Mouse (Mus musculus) Patski (cell line): ENCODE measurements around the gene Foxo3. TPM values are rescaled to one million over a fixed set of nuclear protein-coding genes. Genes with fewer than 3 reads are reported as not detected.

Experiments
- ATAC-seq: fragments of 100-300 bp; one replicate; pipeline ENCODE4 v1.8.0; 2021
- CTCF ChIA-PET: fragments of 350-600 bp; sonication (Branson Sonifier 250); formaldehyde crosslinking; loops from one replicate; lab custom pipeline; 2022; ENCODE audit warnings: inconsistent platforms; lab: Charles Lee
- POLR2A ChIA-PET: fragments of 350-600 bp; sonication (Branson Sonifier 250); formaldehyde crosslinking; loops from one replicate; lab custom pipeline; 2022; ENCODE audit warnings: antibody characterized with exemption, inconsistent platforms; lab: Charles Lee
- DNase-seq: peaks from one replicate; pipeline ENCODE4 v3.0.0-alpha.2; 2011; ENCODE audit warnings: low read depth, low spot score
- H3K27me3 ChIP-seq: fragments of 371-371 bp; one replicate; pipeline ENCODE4 v1.5.1; 2021
- CTCF ChIP-seq: fragments of 100-300 bp; IDR thresholded peaks from one replicate; pipeline ENCODE4 v1.5.1; 2021
- in situ Hi-C: fragments of 300-500 bp; cut with MboI; formaldehyde crosslinking; loops from 3 replicates; pipeline ENCODE4 v1.11.1; 2018; ENCODE audit warnings: low pct_unique_long_range_greater_than_20kb, mixed read lengths
- polyA plus RNA-seq: library from polyadenylated mRNA; unstranded; gene quantifications from one replicate; pipeline ENCODE4 v1.2.3, GENCODE M21; 2021

Foxo3 gene
- polyA plus RNA-seq, 1 experiment from 2014 or later: 17.6 TPM

DNA sequence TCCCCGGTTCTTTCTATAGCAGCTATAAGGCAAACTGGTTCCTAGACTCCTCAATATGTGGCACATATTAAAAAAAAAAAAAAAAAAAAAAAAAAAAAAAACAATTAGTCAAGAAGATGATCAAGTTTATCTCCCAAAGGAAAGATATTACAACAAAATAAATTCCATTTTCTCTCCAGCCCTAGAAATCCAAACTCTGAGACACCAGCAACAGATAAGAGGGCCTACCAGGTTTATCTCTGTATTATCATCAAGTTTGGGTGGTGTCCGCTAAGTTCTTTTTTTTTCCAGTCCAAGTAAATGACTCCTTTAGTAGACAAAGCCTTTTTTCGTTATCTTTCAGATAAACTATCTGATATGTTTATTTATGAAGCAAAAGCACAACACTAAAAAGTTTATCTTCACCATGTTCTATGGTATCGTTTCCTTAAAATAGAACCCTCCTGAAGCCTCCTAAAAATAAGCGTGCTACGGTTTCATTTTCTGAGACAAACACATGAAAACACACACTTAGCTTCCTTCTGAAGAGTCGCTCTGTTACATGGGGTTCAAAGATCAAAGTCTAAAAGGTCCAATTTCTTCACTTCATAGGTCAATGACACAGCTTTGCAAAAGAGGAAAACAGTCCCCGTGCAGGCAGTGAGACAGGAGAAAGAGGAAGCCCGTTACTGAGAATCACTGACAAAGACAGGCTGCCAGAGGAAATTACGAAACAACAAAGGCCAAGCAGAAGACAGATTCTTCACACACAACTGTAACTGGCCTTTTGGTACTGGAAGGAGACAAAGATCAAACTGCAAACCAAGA, 6.1 kb downstream of the Foxo3 start:
- in situ Hi-C loops: no loop called here
- DNase-seq: no peak
- no peak for TF ChIP-seq CTCF
- no peaks in the 10 kb centered on the region for H3K27me3 ChIP-seq
- POLR2A ChIA-PET: interaction anchor here (0.7 to 1.2 kb wide), 2 partner anchors 31 to 295 kb away, joined by 3 to 4 read pairs; no protein-coding TSS in a partner anchor
- ATAC-seq: no peak
- CTCF ChIA-PET: interaction anchor here (1.1 kb wide), 1 partner anchor 10 kb away, joined by 4 read pairs; no protein-coding TSS in a partner anchor

DNA sequence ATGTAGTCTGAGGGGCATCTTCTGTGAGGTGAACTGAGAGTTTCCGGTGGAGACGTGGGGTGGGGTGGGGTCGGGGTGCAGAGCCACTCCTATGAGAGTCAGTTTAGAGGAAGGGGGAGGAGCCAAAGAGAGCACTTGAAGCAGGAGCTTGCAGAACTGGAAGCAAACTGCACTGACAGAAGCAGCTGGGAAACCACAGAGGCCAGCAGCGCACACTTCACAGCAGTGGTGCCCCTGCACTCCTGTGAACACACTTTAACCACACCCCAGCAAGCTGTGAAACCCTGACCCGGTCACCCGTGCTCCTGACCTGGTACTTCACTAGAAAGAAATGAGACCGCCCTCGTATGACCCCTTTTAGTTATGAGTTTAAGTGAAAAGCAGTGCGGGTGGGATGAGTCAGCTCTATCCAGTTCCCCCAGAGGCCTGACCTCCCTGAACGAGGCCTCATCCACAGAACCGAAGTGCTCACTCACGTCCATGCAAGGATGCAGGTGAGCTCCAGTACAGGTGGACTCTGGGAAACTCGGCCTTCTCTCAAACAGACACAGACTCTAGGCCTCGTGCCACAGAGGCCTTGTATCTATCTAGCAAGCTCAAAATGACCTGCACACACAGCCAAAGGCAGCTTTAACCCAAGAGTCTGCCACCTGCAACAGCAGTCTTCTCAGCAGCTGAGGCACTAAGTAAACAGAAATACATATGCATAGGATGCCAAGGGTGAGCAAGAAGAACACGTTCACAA, 7.1 kb downstream of the Foxo3 start:
- POLR2A ChIA-PET: interaction anchor here (0.6 to 1.2 kb wide), 4 partner anchors 9 to 294 kb away, joined by 3 to 4 read pairs (median 4); no protein-coding TSS in a partner anchor
- no peak for DNase-seq
- CTCF ChIA-PET: interaction anchor here (1.1 to 3.4 kb wide), 2 partner anchors 9 to 23 kb away, joined by 4 to 9 read pairs; no protein-coding TSS in a partner anchor
- H3K27me3 ChIP-seq: no peaks in the 10 kb centered on the region
- in situ Hi-C loops: no loop called here
- TF ChIP-seq CTCF: no peak
- ATAC-seq: no peak

DNA sequence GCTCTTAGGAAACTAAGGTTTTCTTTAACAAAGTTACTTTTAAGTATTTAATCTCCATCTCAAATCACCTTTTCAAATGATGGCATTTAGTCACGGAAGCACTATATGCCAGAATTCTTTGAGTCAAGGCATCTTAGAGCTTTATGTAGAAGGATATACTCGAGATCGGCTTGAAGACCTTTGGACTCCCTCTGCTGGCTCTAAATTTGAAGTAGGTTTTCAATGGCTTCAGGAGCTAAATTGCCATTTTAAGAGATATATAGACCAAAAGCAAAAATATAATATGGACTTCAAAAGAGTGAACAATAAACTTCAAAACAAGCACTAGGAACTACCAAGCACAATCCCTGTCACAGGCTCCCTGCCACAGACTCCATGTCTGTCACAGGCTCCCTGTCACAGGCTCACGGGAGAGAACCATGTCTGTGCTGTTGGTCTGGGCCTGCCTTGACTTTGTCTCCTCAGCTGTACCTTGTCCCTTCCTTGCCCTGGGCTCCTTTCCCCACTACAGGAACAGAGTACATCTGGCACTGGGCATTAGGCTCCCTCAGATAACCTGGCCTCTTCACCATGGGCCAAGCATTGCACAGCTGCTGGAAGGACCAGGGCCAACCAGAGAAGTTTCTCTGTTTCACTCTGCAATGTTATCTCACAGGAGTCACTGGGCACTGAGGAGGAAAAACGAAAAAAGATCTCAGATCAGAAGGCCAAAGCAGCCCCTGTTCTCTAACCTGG, 8.6 kb downstream of the Foxo3 start:
- ATAC-seq: no peak
- in situ Hi-C loops: no loop called here

DNA sequence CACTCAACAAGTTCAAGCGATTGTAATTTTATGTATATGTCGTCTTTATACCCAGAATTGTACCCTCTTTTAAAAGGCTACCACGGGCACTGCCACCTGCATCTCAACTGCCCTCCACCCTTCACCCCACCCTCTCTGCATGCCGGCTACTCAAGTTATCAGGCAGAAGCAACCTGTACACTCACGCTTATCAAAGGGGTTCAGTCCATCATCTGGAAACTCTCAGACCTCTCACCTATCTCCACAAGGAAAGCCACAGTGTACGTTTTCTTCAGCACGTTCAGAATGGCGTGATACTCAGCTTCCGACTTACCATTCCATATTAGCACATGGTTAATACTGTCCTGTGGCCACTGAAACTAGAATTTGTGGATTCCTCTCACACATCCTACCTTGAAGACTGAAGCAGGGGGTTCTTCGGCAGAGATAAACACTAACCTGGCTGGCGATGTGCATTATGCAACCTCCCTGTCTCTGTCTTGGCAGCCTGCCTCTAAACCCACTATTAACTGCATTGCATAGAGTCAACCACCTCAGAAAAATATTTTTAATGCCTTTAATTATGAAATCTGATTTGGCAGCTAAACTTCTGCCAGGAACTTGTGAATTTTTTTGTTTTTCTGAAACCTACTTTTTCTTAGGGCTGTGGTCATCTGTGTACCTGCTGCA, 11.4 kb downstream of the Foxo3 start:
- CTCF ChIA-PET: no interaction called here
- POLR2A ChIA-PET: no interaction called here
- DNase-seq (no peak), ATAC-seq (no peak)
- H3K27me3 ChIP-seq: no peaks in the 10 kb centered on the region
- in situ Hi-C loops: no loop called here
- no peak for TF ChIP-seq CTCF

More for the DNA sequence above, 8.6 kb downstream of the Foxo3 start:
- ChIA-PET POLR2A (no interaction called here), CTCF (interaction anchor here (1.5 to 3.4 kb wide), 2 partner anchors 11 to 21 kb away, joined by 4 to 9 read pairs; no protein-coding TSS in a partner anchor)
- no peaks in the 10 kb centered on the region for H3K27me3 ChIP-seq
- no peak for TF ChIP-seq CTCF
- DNase-seq: no peak

DNA sequence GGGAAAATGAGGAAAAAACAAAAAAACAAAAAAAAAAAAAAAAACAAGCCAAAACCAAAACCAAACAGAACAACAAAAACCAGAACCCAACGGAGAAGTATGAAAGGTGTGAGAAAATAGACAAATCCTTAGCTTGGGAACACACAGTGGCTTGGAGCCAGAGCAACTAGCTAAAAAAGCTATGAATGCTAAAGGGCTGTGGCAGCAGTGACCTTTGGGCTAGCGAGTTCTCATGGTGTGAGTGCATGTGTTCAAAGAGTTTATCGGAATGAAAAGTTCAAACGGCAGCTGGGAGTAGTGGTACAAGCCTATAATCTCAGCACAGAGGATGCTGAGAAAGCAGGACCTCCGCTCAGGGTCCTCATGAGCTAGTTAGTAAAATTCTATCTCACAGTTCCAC, 12.4 kb downstream of the Foxo3 start:
- no peak for DNase-seq
- TF ChIP-seq CTCF: no peak
- CTCF ChIA-PET: no interaction called here

DNA sequence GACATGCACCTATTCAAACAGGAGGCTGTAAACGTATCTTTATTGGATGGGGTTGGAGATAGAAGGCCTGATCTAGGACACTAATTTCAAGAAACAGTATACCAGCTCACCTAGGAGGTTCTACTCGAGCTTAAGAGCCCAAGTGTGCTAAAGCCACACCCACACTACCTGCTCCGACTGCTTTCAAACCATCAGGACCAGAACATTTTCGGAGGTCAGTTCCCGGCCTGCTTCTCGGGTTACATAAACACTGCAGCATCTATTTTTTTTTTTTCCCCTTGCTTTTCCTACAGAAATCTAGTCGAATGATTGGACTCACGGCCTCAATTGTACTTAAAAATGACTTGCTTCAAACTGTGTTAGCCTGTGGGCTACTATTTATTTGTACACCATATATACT, 12.9 kb downstream of the Foxo3 start:
- no peaks in the 10 kb centered on the region for H3K27me3 ChIP-seq
- no peak for ATAC-seq
- TF ChIP-seq CTCF: no peak
- POLR2A ChIA-PET: no interaction called here
- in situ Hi-C loops: no loop called here
- CTCF ChIA-PET: no interaction called here
- no peak for DNase-seq

More for the DNA sequence above, 12.4 kb downstream of the Foxo3 start:
- no peak for ATAC-seq
- no peaks in the 10 kb centered on the region for H3K27me3 ChIP-seq
- in situ Hi-C loops: no loop called here
- POLR2A ChIA-PET: interaction anchor here (0.7 kb wide), 1 partner anchor 17 kb away, joined by 4 read pairs; no protein-coding TSS in a partner anchor

DNA sequence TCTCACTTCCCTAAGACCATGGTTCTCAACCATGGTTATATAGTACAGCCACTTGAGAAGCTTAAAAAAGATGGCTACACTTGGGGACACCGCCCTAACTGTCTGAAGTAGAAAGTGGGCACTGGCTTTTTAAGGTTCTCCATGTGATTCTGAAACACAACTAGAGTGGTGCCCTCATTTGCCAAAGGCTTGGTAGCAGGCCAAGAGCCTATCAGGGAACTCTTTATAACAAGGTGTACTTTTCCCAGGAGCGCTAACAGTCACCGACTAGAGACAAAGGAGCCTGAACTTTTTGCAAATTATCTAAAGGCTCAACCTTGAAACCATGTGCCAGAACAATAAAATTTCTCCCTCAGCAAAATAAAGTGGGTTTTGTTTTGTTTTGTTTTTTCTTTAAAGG, 14.5 kb downstream of the Foxo3 start:
- DNase-seq: no peak
- in situ Hi-C loops: no loop called here
- ATAC-seq: no peak
- POLR2A ChIA-PET: interaction anchor here (1.5 kb wide), 1 partner anchor 15 kb away, joined by 3 read pairs; no protein-coding TSS in a partner anchor
- CTCF ChIA-PET: interaction anchor here (1.0 to 1.2 kb wide), 2 partner anchors 12 to 14 kb away, joined by 3 to 4 read pairs; no protein-coding TSS in a partner anchor
- H3K27me3 ChIP-seq: no peaks in the 10 kb centered on the region
- TF ChIP-seq CTCF: no peak

DNA sequence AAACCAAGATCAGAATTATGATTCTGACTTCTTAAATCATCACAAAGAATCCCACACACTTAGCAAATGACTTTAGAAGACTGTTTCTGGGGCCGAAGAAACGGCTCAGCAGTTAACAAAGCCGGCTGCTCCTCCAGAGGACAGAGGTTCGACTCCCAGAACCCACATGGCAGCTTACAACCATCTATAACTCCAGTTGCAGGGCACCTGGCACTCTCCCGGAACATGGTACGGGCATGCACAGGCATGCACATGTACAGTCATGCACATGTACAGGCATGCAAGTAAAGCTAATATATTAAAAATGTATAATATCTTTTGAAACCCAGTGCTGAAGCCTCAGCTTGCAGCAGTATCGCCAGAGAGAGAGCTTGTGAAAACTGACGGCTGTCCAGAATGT, 15.5 kb downstream of the Foxo3 start:
- CTCF ChIA-PET: interaction anchor here (0.8 to 1.6 kb wide), 2 partner anchors 9 to 30 kb away, joined by 3 to 4 read pairs; no protein-coding TSS in a partner anchor
- in situ Hi-C loops: no loop called here
- no peaks in the 10 kb centered on the region for H3K27me3 ChIP-seq
- ATAC-seq (no peak), DNase-seq (no peak)
- TF ChIP-seq CTCF: no peak
- POLR2A ChIA-PET: interaction anchor here (0.7 to 1.1 kb wide), 3 partner anchors 9 to 227 kb away, joined by 3 read pairs; no protein-coding TSS in a partner anchor

DNA sequence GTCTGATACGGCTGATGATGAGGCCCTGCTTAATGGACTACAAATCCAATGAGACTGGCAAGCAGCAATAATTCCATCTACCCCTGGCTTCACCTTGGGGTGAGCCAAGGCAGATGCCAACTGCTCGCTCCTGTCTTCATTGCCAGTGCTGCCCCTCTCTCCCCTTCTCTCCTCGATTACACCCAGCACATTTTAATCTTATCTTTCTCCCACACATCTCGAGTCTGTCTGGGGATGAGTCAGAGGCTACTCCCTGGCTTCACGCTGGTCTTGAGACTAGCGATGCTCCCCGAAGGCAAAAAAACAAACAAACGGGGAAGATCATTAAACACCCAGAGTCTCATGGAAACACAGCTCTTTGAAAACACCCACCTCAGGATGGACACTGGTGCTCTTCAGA, 16.0 kb downstream of the Foxo3 start:
- in situ Hi-C loops: no loop called here
- H3K27me3 ChIP-seq: no peaks in the 10 kb centered on the region
- TF ChIP-seq CTCF: no peak
- DNase-seq (no peak), ATAC-seq (no peak)
- POLR2A ChIA-PET: interaction anchor here (0.7 to 1.2 kb wide), 4 partner anchors 8 to 226 kb away, joined by 3 to 4 read pairs (median 3); no protein-coding TSS in a partner anchor
- CTCF ChIA-PET: interaction anchor here (0.8 to 1.6 kb wide), 2 partner anchors 9 to 31 kb away, joined by 3 to 4 read pairs; no protein-coding TSS in a partner anchor
